Mouse (Mus musculus) embryonic facial prominence, embryonic 11.5 days (tissue): ENCODE data around the gene Hfe. TPM values are rescaled to one million over a fixed set of nuclear protein-coding genes. Genes with fewer than 3 reads are reported as not detected.

Experiments used
- microRNA-seq: library from miRNA; unstranded; fragments of <30 nt; microRNA quantifications from one replicate; pipeline ENCODE4, GENCODE M21; 2016; ENCODE audit warnings: borderline number of aligned reads
- polyA plus RNA-seq: library from polyadenylated mRNA; unstranded; fragments of >200 nt; fragmentation: Nextera tagmentation; extraction: Ambion mirVana; gene quantifications from 2 replicates; pipeline ENCODE4 v1.2.1, GENCODE M21; 2014

The Hfe gene
- polyA plus RNA-seq, 1 experiment from 2014 or later, result 4.3 TPM

Small RNA genes within 50 kb of the gene (microRNA-seq; reads per million reads assigned to microRNA genes)
- gene Gm44314 (not detected), gene Gm44350 (not detected), gene Gm44484 (not detected)

Other genes with a start within 250 kb of the Hfe start
- 0.24 and 0.35 TPM in 2 replicates for gene Btn1a1, start 245.0 kb downstream of the Hfe start, polyA plus RNA-seq
- gene Btn2a2, start 222.0 kb downstream of the Hfe start, polyA plus RNA-seq, result 1.1 and 1.4 TPM in 2 replicates
- gene Hist1h4h, start 179.8 kb downstream of the Hfe start, polyA plus RNA-seq, result 3.5 and 5.0 TPM in 2 replicates
- 7.8 and 7.9 TPM in 2 replicates for gene Hist1h2af, start 176.9 kb downstream of the Hfe start, polyA plus RNA-seq
- gene Hist1h3g, start 175.4 kb downstream of the Hfe start, polyA plus RNA-seq, result 6.1 and 7.8 TPM in 2 replicates
- 0.67 and 1.3 TPM in 2 replicates for gene Hist1h2bh, start 167.5 kb downstream of the Hfe start, polyA plus RNA-seq
- 1.2 and 1.5 TPM in 2 replicates for gene Hist1h3f, start 166.8 kb downstream of the Hfe start, polyA plus RNA-seq
- gene Hist1h4f, start 159.2 kb downstream of the Hfe start, polyA plus RNA-seq, result 1.3 TPM in 1 of 2 replicates, not detected in the other
- 0.53 and 0.71 TPM in 2 replicates for gene Hist1h1d, start 157.6 kb downstream of the Hfe start, polyA plus RNA-seq
- gene Hist1h3e, start 148.5 kb downstream of the Hfe start, polyA plus RNA-seq, result 9.0 and 12.1 TPM in 2 replicates
- gene Hist1h2ae, start 139.6 kb downstream of the Hfe start, polyA plus RNA-seq, result 78.4 and 99.4 TPM in 2 replicates
- gene Hist1h2bg, start 139.5 kb downstream of the Hfe start, polyA plus RNA-seq, result 8.4 and 8.6 TPM in 2 replicates
- 4.1 and 4.9 TPM in 2 replicates for gene Hist1h2bf, start 136.7 kb downstream of the Hfe start, polyA plus RNA-seq
- gene Hist1h2ad, start 136.5 kb downstream of the Hfe start, polyA plus RNA-seq, result 2.1 and 3.8 TPM in 2 replicates
- gene Hist1h3d, start 135.1 kb downstream of the Hfe start, polyA plus RNA-seq, result 10.2 and 11.3 TPM in 2 replicates
- gene Hist1h4d, start 129.3 kb downstream of the Hfe start, polyA plus RNA-seq, result 115 and 122 TPM in 2 replicates
- gene Hist1h2be, start 89.7 kb downstream of the Hfe start, polyA plus RNA-seq, result 2.1 and 3.1 TPM in 2 replicates
- 23.0 and 24.4 TPM in 2 replicates for gene Hist1h1e, start 88.3 kb downstream of the Hfe start, polyA plus RNA-seq
- 1.4 and 2.2 TPM in 2 replicates for gene Hist1h2ac, start 26.9 kb downstream of the Hfe start, polyA plus RNA-seq
- 25.1 and 27.3 TPM in 2 replicates for gene Hist1h2bc, start 26.7 kb downstream of the Hfe start, polyA plus RNA-seq
- not detected in 2 replicates for gene Hist1h1t, start 15.0 kb downstream of the Hfe start, polyA plus RNA-seq
- 6.1 TPM in 2 replicates for gene Hist1h4c, start 12.4 kb downstream of the Hfe start, polyA plus RNA-seq
- gene Hist1h1c, start 28.0 kb upstream of the Hfe start, polyA plus RNA-seq, result 18.8 and 19.7 TPM in 2 replicates
- gene Hist1h3c, start 34.7 kb upstream of the Hfe start, polyA plus RNA-seq, result 15.5 and 18.1 TPM in 2 replicates
- 2.6 and 2.9 TPM in 2 replicates for gene Hist1h2bb, start 35.9 kb upstream of the Hfe start, polyA plus RNA-seq
- gene Hist1h2ab, start 40.3 kb upstream of the Hfe start, polyA plus RNA-seq, result 48.1 and 54.7 TPM in 2 replicates
- 8.3 and 10.5 TPM in 2 replicates for gene Hist1h3b, start 41.4 kb upstream of the Hfe start, polyA plus RNA-seq
- gene Hist1h4b, start 46.2 kb upstream of the Hfe start, polyA plus RNA-seq, result 7.4 and 10.1 TPM in 2 replicates
- gene Hist1h4a, start 50.4 kb upstream of the Hfe start, polyA plus RNA-seq, result not detected in 2 replicates
- 4.0 and 4.3 TPM in 2 replicates for gene Hist1h3a, start 51.5 kb upstream of the Hfe start, polyA plus RNA-seq
- gene Hist1h1a, start 52.8 kb upstream of the Hfe start, polyA plus RNA-seq, result 4.5 and 5.0 TPM in 2 replicates
- gene Trim38, start 59.1 kb upstream of the Hfe start, polyA plus RNA-seq, result 0.18 TPM in 1 of 2 replicates, not detected in the other
- gene Slc17a2, start 96.1 kb upstream of the Hfe start, polyA plus RNA-seq, result not detected in 2 replicates
- gene Slc17a3, start 128.6 kb upstream of the Hfe start, polyA plus RNA-seq, result not detected in 2 replicates
- gene Slc17a1, start 156.9 kb upstream of the Hfe start, polyA plus RNA-seq, result not detected in 2 replicates
- not detected in 2 replicates for gene Slc17a4, start 204.2 kb upstream of the Hfe start, polyA plus RNA-seq
- not detected in 2 replicates for gene Hist1h2ba, start 223.3 kb upstream of the Hfe start, polyA plus RNA-seq
- not detected in 2 replicates for gene Hist1h2aa, start 223.6 kb upstream of the Hfe start, polyA plus RNA-seq